Mouse (Mus musculus): Measurements from ENCODE around the gene Klhl20. TPM values are rescaled to one million over a fixed set of nuclear protein-coding genes. Genes with fewer than 3 reads are reported as not detected.
"Not testable (repeated sequence)": the region's sequence is repeated elsewhere in the genome, so short reads cannot be mapped to it uniquely, and the experiment has no call there.

Gene Klhl20
- polyA plus RNA-seq (2016; fragmentation: Nextera tagmentation; extraction: Ambion mirVana): 21.2 and 25.3 TPM in 2 replicates

DNA sequence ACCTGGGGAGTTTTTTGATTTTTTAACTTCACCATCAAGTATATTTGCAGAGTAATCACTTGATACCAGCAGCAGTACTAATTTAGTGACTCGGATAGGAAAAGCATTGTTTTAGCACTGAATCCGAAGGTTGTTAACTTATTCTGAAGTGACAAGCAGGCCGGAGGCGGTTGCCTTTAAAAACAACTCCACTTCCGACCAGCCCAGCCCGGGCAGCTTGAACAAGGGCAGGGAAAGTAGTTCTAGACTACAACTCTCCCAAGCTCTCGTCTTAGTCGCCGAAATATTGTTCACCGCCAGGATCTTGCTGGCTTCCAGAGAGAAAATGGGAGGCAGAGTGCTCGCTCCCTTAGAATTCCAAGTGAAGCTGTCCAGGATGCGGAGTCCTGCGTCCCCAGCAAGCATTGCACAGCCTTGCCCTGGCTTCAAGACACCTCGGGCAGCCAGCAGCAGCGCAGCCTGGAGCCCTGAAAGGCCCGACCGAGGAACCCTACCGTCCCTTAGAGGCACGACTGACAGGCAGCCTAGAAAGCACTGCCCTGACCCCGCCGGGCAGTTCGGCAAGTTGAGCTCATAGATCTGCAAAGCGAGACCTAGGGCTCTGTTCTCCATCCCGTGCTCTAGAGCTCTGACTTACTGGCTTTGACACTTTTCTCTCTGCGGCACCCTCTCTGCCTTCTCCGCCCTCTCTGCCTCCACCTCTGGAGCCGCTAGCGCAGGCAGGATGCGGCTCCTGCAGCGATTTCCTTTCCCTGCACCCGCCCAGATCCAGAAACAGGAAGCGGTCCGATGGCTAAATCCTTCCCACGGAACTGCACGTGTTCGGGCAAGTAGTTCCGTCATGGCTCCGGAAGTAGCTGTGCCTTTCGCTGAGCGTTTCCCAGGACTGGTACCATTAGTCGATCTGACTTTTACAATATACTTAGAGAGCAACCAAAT lies at the start of gene Klhl20:
Klhl20 (minus strand) TSS at position 786 of the 939 bp plus-strand sequence.
- Histone ChIP-seq H3K36me3 (peaks cover 4% of the 10 kb centered on the region), H3K4me2 (replicated peaks) (peak within 1 kb of the TSS; percentile 89), H3K4me3 (peak within 1 kb of the TSS; percentile 87), H3K9ac (peak within 1 kb of the TSS; percentile 90), H3K27me3 (peaks cover 5% of the 10 kb centered on the region; the same call in 1 of the 2 replicates), H3K9me3 (replicated peaks) (no peaks in the 10 kb centered on the region), H3K4me1 (peaks cover 10% of the 10 kb centered on the region), H3K27ac (peak within 1 kb of the TSS; percentile 85)
- ATAC-seq (ENCODE audit: low FRiP score): peak; percentile 97
- WGBS: 2% methylated on average over 41 of the region's 41 CpGs

DNA sequence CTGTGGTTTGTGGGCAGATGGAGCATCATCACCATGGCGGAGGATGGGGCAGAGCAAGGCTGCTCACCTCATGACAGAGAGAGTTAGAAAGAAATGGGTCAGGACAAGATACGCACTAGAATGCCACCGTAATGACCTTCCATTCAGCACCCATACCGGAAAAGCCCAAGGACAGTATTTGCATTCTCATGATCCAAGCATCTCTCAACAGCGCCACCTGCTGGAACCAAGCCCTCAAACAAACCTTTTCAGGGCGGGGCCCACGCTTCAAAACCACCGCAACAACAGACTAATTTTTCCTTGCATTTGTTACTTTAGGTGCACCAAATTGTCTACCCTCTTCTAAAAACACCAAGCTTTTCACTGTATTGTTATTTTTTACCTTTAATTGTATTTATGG lies 49.4 kb upstream of the Klhl20 start:
- Histone ChIP-seq H3K36me3 (no peaks in the 10 kb centered on the region), H3K4me2 (replicated peaks) (no peak overlapping the region), H3K27me3 (no peaks in the 10 kb centered on the region), H3K4me3 (no peak overlapping the region), H3K9ac (no peak overlapping the region), H3K27ac (no peak overlapping the region), H3K4me1 (no peaks in the 10 kb centered on the region), H3K9me3 (replicated peaks) (no peaks in the 10 kb centered on the region)
- no peak for ATAC-seq (ENCODE audit: low FRiP score)
- 57% methylated on average over 8 of the region's 8 CpGs for WGBS

DNA sequence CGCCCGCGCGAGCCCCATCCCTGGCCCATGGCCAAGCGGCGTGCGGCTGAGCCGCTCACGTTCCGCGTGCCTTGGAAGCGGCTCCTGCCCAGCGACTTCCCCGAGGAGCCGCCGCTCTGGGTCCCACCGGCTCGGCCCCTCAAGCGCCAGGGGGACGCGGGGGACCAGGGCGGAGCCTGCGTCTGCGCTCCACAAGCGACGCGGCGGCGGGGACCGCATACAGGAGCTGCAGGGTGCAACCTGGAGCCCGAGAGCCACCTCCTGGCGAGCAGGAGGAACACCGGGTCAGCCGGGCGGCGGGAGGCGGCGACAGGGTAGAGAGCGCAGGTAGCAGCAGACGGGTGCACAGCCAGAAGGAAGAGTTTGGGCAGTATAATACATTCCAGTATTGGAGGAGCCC lies 39.3 kb upstream of the Klhl20 start:
- no peak overlapping the region for H3K27ac ChIP-seq
- peak; percentile 91 for ATAC-seq (ENCODE audit: low FRiP score)

DNA sequence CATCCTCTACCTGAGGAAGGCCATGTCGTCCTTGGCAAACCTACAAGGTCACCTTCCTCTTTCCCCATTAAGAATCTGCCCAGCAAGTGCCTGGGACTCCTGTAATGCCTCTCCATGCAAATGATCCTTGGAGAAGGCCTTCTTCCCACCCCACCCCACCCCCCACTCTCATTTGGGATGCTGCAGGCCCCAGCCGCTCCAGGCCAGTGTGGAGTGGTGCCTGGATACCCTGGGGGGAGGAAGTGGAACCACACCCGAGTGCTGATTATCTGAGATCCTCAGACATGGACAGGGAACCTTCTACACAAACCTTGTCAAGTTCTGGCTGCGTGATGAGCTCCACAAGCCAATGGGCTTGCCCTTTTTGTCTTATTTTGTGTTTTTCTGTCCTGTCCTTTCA lies 29.0 kb upstream of the Klhl20 start:
- no peak for ATAC-seq (ENCODE audit: low FRiP score)
- no peak overlapping the region for H3K4me2 ChIP-seq (replicated peaks)

More for the DNA sequence above, 39.3 kb upstream of the Klhl20 start:
- under 1% methylated on average over 40 of the region's 40 CpGs for WGBS
- Histone ChIP-seq H3K4me2 (replicated peaks) (peak overlapping the region; percentile 78), H3K9ac (peak overlapping the region; percentile 58; the same call in 1 of the 2 replicates), H3K4me3 (peak overlapping the region; percentile 49), H3K36me3 (no peaks in the 10 kb centered on the region), H3K27me3 (peaks cover 31% of the 10 kb centered on the region), H3K4me1 (no peaks in the 10 kb centered on the region), H3K9me3 (replicated peaks) (no peaks in the 10 kb centered on the region)

DNA sequence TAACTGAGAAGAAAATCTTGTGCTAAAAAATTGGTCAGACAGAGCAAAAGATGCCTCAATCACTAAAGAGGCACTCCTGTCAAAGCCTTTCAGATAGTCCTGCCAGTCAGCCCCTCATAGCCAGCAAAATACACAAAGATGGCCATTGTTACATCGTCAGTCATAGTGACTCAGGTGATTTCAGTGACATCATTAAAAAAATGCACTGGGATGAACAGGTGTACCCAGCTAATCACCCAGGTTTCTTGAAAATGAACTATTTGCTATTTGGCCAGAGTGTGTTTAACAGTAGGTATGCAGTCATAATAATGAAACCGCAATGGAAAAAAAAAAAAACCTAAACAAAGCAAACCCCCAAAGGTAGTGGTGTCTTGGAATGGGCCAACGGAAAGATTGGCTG lies 27.9 kb upstream of the Klhl20 start, which contains the start of gene Tex50:
Tex50 (minus strand) TSS at position 101 of the 400 bp plus-strand sequence.
- no peaks in the 10 kb centered on the region for H3K36me3 ChIP-seq
- H3K4me3 ChIP-seq: no peak within 1 kb of the TSS
- H3K9ac ChIP-seq: no peak within 1 kb of the TSS
- 0 out of 2 replicates have a peak, but pooled peaks cover 2% of the 10 kb centered on the region for H3K9me3 ChIP-seq (replicated peaks)
- WGBS: 86% methylated on average over 3 of the region's 3 CpGs
- H3K27ac ChIP-seq: no peak within 1 kb of the TSS
- no peaks in the 10 kb centered on the region for H3K4me1 ChIP-seq
- no peak within 1 kb of the TSS for H3K4me2 ChIP-seq (replicated peaks)
- no peaks in the 10 kb centered on the region for H3K27me3 ChIP-seq
- ATAC-seq (ENCODE audit: low FRiP score): no peak

More for the DNA sequence above, 29.0 kb upstream of the Klhl20 start:
- Histone ChIP-seq H3K36me3 (no peaks in the 10 kb centered on the region), H3K4me1 (no peaks in the 10 kb centered on the region), H3K9me3 (replicated peaks) (0 out of 2 replicates have a peak, but pooled peaks cover 2% of the 10 kb centered on the region), H3K27me3 (no peaks in the 10 kb centered on the region), H3K27ac (no peak overlapping the region), H3K4me3 (no peak overlapping the region), H3K9ac (no peak overlapping the region)
- 65% methylated on average over 4 of the region's 4 CpGs for WGBS

DNA sequence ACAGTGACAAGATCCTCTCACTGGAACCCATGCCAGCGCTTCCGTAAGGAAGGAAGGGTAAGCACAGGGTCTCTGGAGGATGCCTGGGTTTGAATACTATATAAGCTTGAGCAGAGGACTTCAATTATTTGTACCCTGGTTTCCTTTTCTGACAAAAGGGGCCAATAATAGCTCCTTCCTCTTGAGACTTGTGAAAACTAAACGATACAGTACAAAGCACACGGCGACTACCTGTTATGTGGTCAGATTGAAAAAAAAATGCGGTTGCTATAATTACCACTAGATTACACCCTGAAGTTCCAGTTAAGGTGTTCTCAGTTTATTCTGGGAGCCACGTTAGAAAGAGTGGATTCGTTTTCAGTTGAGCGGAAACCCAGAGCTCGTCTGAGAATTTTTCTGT lies 25.2 kb upstream of the Klhl20 start:
- H3K4me3 ChIP-seq: no peak overlapping the region
- no peak overlapping the region for H3K4me2 ChIP-seq (replicated peaks)
- ATAC-seq (ENCODE audit: low FRiP score): no peak
- H3K36me3 ChIP-seq: no peaks in the 10 kb centered on the region
- no peak overlapping the region for H3K9ac ChIP-seq
- no peaks in the 10 kb centered on the region for H3K27me3 ChIP-seq
- H3K9me3 ChIP-seq (replicated peaks): no peaks in the 10 kb centered on the region
- 90% methylated on average over 10 of the region's 10 CpGs for WGBS
- H3K27ac ChIP-seq: no peak overlapping the region
- no peaks in the 10 kb centered on the region for H3K4me1 ChIP-seq

DNA sequence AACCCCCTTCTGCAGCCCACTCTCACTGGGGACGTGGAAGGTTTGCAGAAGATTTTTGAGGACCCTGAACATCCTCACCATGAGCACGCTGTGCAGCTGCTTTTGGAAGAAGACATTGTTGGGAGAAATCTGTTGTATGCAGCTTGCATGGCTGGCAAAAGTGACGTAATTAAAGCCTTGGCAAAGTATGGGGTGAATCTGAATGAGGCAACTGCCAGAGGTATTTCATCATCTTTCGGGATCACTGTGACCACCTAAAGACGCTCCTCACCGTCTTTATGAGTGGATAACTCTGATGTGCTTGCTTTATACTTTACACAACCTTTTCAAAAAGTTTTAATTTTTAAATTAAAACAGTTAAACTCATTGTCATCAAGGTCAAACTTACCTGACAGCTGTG lies 19.8 kb upstream of the Klhl20 start:
- Histone ChIP-seq H3K9ac (no peak overlapping the region), H3K4me1 (no peaks in the 10 kb centered on the region), H3K4me3 (no peak overlapping the region), H3K27ac (no peak overlapping the region), H3K27me3 (no peaks in the 10 kb centered on the region), H3K9me3 (replicated peaks) (no peaks in the 10 kb centered on the region), H3K36me3 (no peaks in the 10 kb centered on the region), H3K4me2 (replicated peaks) (no peak overlapping the region)
- 79% methylated on average over 6 of the region's 6 CpGs for WGBS
- ATAC-seq (ENCODE audit: low FRiP score): no peak

DNA sequence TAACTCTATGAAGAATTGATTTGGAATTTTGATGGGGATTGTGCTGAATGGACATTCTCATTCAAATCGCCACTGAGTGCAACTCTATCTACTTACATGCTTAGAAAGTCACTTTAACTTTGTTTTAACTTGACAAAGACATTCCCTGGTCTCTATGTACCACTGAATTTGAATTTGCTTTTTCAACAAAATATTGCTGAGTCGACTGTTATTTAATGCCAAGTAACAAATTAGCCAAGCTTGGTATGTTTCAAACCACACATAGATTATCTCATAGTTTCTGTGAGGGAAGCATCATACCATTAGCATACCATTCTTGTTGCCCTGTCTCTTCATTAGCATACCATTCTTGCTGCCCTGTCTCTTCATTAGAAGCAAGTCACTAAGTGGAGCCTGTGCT lies 16.6 kb upstream of the Klhl20 start:
- WGBS: 82% methylated on average over 2 of the region's 2 CpGs
- no peaks in the 10 kb centered on the region for H3K4me1 ChIP-seq
- H3K4me2 ChIP-seq (replicated peaks): no peak overlapping the region
- no peaks in the 10 kb centered on the region for H3K27me3 ChIP-seq
- no peak for ATAC-seq (ENCODE audit: low FRiP score)
- no peak overlapping the region for H3K4me3 ChIP-seq
- H3K27ac ChIP-seq: no peak overlapping the region
- no peaks in the 10 kb centered on the region for H3K36me3 ChIP-seq
- H3K9ac ChIP-seq: no peak overlapping the region
- H3K9me3 ChIP-seq (replicated peaks): no peaks in the 10 kb centered on the region

DNA sequence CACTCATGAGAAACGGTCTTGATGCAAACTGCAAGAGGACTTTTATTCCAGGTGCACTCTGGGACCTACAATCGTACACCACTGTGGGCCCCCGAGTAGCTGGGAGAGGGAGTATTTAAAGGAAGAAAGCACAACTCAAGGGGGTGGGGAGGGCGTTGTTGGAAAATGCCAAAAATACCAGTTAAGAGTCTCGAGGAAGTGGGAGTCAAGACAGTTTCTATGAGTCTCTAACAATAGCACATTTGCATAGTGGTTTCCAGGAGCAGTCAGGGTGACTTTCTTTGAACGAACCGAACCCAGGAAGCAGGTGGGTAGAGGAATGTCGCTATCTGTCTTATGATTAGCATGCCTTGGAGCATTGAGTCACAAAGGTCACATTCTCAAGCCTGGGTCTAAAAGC lies 14.3 kb upstream of the Klhl20 start:
- not testable (repeated sequence) for H3K36me3 ChIP-seq; H3K4me3 ChIP-seq; H3K4me1 ChIP-seq; H3K27me3 ChIP-seq; ATAC-seq (ENCODE audit: low FRiP score); H3K4me2 ChIP-seq (replicated peaks); H3K9ac ChIP-seq; H3K27ac ChIP-seq; H3K9me3 ChIP-seq (replicated peaks)
- 82% methylated on average over 8 of the region's 8 CpGs for WGBS

DNA sequence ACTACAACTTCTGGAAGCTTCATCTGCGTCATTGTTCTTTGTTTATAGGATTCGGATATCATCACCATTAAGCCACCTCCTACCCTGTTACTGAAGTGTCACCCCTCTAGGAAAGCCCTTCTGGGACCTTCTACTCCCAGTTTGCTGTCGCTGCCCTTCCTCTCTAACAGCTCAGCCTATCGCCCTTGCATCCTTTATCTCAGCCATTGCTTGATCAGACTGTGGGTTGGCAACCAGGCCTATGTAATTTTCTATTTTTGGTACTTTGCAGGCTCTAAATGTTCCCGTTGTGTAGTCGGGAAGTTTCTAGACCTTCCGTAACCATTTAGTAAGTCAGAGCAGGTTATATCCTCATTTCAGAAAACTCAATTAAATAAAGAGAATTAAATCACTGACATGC lies 11.9 kb upstream of the Klhl20 start:
- WGBS: 91% methylated on average over 7 of the region's 7 CpGs

DNA sequence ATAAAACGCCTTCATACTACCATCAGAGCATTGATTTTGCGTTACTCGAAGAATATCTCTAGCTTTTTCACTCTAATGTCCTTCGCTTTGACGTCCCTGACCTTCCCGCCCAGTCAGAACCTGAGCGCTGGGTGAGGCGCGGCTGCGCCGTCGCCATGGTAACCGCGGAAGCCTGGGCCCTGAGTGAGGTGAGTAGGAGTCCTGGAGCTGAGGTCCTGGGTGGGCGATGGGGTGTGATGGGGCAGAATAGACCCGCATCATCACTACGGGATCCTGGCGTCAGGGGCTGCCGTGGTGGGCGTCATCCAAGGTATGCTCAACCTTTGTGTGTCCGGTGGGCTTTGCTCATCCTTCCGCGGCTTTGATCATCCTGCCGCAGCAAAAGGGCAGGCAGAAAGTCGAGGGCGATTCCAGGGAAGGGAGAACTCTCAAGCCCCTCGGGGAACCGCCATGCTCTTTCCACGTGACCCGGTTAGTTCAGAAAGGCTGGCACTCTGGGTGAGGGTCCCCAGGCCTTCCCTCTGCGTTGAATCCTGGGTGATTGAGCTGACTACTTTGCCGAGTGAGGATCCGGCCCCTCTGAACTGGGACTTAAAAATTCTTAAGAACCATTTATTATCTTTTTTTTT lies 11.3 kb upstream of the Klhl20 start, which contains the start of gene Ankrd45:
Ankrd45 (plus strand) TSS at position 161 of the 629 bp plus-strand sequence.
- ATAC-seq (ENCODE audit: low FRiP score): peak; percentile 97
- 5% methylated on average over 33 of the region's 33 CpGs for WGBS
- H3K36me3 ChIP-seq: no peaks in the 10 kb centered on the region
- peaks cover 6% of the 10 kb centered on the region; the same call in 1 of the 2 replicates for H3K4me1 ChIP-seq
- H3K27ac ChIP-seq: no peak within 1 kb of the TSS
- no peaks in the 10 kb centered on the region for H3K27me3 ChIP-seq
- peak within 1 kb of the TSS; percentile 60 for H3K9ac ChIP-seq
- peak within 1 kb of the TSS; percentile 44 for H3K4me3 ChIP-seq
- peak within 1 kb of the TSS; percentile 87 for H3K4me2 ChIP-seq (replicated peaks)
- no peaks in the 10 kb centered on the region for H3K9me3 ChIP-seq (replicated peaks)

More for the DNA sequence above, 11.9 kb upstream of the Klhl20 start:
- Histone ChIP-seq H3K9ac (no peak overlapping the region), H3K27me3 (no peaks in the 10 kb centered on the region), H3K4me3 (no peak overlapping the region; the same call in 1 of the 2 replicates), H3K4me1 (peaks cover 6% of the 10 kb centered on the region; the same call in 1 of the 2 replicates), H3K4me2 (replicated peaks) (peak overlapping the region; percentile 87), H3K9me3 (replicated peaks) (no peaks in the 10 kb centered on the region), H3K36me3 (no peaks in the 10 kb centered on the region), H3K27ac (no peak overlapping the region)
- ATAC-seq (ENCODE audit: low FRiP score): no peak
